8 mouse cellular contexts compared by ENCODE assay signal in the genomic region with DNA sequence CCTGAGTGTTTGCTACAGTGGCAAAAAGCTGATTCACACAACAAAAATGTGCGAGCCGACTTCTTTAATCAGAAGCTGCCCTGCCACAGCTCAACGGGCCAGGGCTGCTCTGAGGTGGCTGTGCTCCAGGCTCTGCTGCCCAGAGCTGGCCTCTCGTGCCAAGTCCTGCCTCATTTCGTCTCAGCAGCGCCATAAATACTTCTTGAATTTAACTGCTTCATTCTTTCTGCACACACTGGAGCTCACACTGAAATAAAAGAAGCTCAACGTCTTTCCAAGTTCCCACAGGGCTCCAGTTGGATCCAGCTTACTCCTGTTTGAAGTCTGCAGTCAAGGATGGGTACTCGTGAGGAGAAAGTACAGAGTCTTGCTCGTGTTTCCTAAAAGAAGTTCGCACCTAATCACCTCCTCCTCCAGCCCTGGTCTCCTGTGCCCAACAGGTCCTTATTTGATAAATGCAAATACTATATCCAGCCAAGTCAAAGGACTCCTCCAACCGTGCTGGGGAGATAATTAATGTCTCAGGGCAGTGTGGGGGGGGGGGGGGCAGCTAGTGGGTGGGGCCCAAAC.
DNase-seq lines count a peak whose midpoint lies in the region; ATAC-seq and TF ChIP-seq lines count a peak whose summit lies in the region.

No protein-coding gene starts in this region.

- peak overlapping the region; percentile 39 to 52 for H3K4me3 ChIP-seq in MEL (ENCODE audit: control insufficient read depth in 1 of 2, insufficient read depth in 1 of 2, low read depth in 2 of 2, low read length in 2 of 2)
- H3K4me3 ChIP-seq in forebrain, embryonic 14.5 days (ENCODE audit: low read depth, low read length): no peak overlapping the region
- no peak overlapping the region for H3K4me3 ChIP-seq in lung, adult 2 months (replicated peaks; ENCODE audit: extremely low read depth, low read depth, low read length)

- H3K27ac ChIP-seq in MEL (ENCODE audit: control insufficient read depth, low read depth, low read length): peak overlapping the region; percentile 92
- peak overlapping the region; percentile 53; the same call in 1 of the 2 replicates for H3K27ac ChIP-seq in forebrain, embryonic 14.5 days (ENCODE audit: low read depth, low read length)

- peak; percentile 55 to 86; a peak in 3 of 4 replicates for TF ChIP-seq EP300 in MEL (IDR thresholded peaks at IDR 0.05; ENCODE audit: low read depth in 1 of 2, low read length in 2 of 2)

- intact Hi-C loops in heart, postnatal 36 days (cut with DNase I): no loop called here

- peaks cover 0 to 22% of the 10 kb centered on the region in 2 experiments; a peak in 2 of 4 replicates for H3K36me3 ChIP-seq in MEL (ENCODE audit: control insufficient read depth in 1 of 2, insufficient read depth in 2 of 2, low read length in 2 of 2)
- H3K36me3 ChIP-seq in forebrain, embryonic 14.5 days (ENCODE audit: control insufficient read depth, insufficient read depth, low read length): no peaks in the 10 kb centered on the region

- DNase-seq in MEL (ENCODE audit: low read depth, low spot score): peak; percentile 82
- DNase-seq in c-Kit-positive CD71-positive TER-119-negative erythroid progenitor cells, embryonic 14.5 days (ENCODE audit: low read depth): peak; percentile 49
- DNase-seq in forebrain, embryonic 14.5 days (ENCODE audit: low spot score): peak; percentile 86
- peak; percentile 53 for DNase-seq in heart, postnatal 36 days
- DNase-seq in layer of hippocampus, adult 18-20 months (ENCODE audit: low spot score in 2 of 2): peak; percentile 47 to 65
- peak; percentile 44 for DNase-seq in lung, adult 2 months
- DNase-seq in right cerebral cortex, postnatal 10 days (ENCODE audit: low spot score in 2 of 2): peak; percentile 84 to 87
- DNase-seq in thymus, postnatal 0 days (ENCODE audit: low spot score): no peak

- no peak for TF ChIP-seq CTCF in MEL (IDR thresholded peaks at IDR 0.05 in 2 of 3, conservative IDR thresholded peaks at IDR 0.05 in 1 of 3; ENCODE audit: control insufficient read depth in 1 of 3, insufficient read depth in 1 of 3, low read depth in 2 of 3, low read length in 3 of 3, poor library complexity in 1 of 3, severe bottlenecking in 1 of 3)
- no peak for TF ChIP-seq CTCF in lung, adult 2 months (IDR thresholded peaks at IDR 0.05; ENCODE audit: insufficient read depth, low read length)

- 9% methylated on average over 11 of the region's 11 CpGs for WGBS in forebrain, embryonic 14.5 days
- WGBS in lung, adult 2 months: 29% methylated on average over 11 of the region's 11 CpGs

- no peaks in the 10 kb centered on the region for H3K27me3 ChIP-seq in MEL (ENCODE audit: control insufficient read depth in 1 of 2, insufficient read depth in 2 of 2, low read length in 2 of 2)
- H3K27me3 ChIP-seq in forebrain, embryonic 14.5 days (replicated peaks; ENCODE audit: control insufficient read depth, insufficient read depth, low read length): no peaks in the 10 kb centered on the region

- H3K9me3 ChIP-seq in MEL (replicated peaks; ENCODE audit: insufficient read depth, low read length): no peaks in the 10 kb centered on the region
- no peaks in the 10 kb centered on the region for H3K9me3 ChIP-seq in forebrain, embryonic 14.5 days (replicated peaks; ENCODE audit: control insufficient read depth, low read length)

- ATAC-seq in forebrain, embryonic 14.5 days: peak; percentile 81

- peaks cover 32 to 35% of the 10 kb centered on the region in 2 experiments for H3K4me1 ChIP-seq in MEL (ENCODE audit: control insufficient read depth in 1 of 2, insufficient read depth in 2 of 2, low read length in 2 of 2)
- peaks cover 14% of the 10 kb centered on the region for H3K4me1 ChIP-seq in forebrain, embryonic 14.5 days (ENCODE audit: control insufficient read depth, insufficient read depth, low read length)
- peaks cover 12% of the 10 kb centered on the region; the same call in 1 of the 2 replicates for H3K4me1 ChIP-seq in lung, adult 2 months (ENCODE audit: control insufficient read depth, insufficient read depth, low read length)

- H3K9ac ChIP-seq in MEL (ENCODE audit: control insufficient read depth, low read depth, low read length, poor library complexity, severe bottlenecking): peak overlapping the region; percentile 72
- H3K9ac ChIP-seq in forebrain, embryonic 14.5 days (ENCODE audit: low read length): no peak overlapping the region

- peak overlapping the region; percentile 2; the same call in 1 of the 2 replicates for H3K4me2 ChIP-seq in forebrain, embryonic 14.5 days (ENCODE audit: low read length)

- no peaks in the 10 kb centered on the region for H3K79me2 ChIP-seq in MEL (ENCODE audit: control insufficient read depth, insufficient read depth, low read length, poor library complexity)

- TF ChIP-seq RAD21 in MEL (IDR thresholded peaks at IDR 0.05; ENCODE audit: low read depth, low read length): no peak

- TF ChIP-seq POLR2A in MEL (IDR thresholded peaks at IDR 0.05; ENCODE audit: control insufficient read depth in 1 of 2, insufficient read depth in 1 of 2, low read depth in 1 of 2, low read length in 2 of 2, poor library complexity in 1 of 2): peak in 1 of 2 experiments; percentile 51; a peak in 1 of 4 replicates
- no peak for TF ChIP-seq POLR2A in lung, adult 2 months (IDR thresholded peaks at IDR 0.05; ENCODE audit: borderline replicate concordance, extremely low read depth, low read depth, low read length)

TF ChIP-seq in MEL, 35 proteins besides CTCF, POLR2A, EP300 and RAD21:
- 0 out of 2 replicates have a peak, but pooled peaks have one; percentile 45 for TF ChIP-seq NELFE (IDR thresholded peaks at IDR 0.05; ENCODE audit: low read depth, low read length)
- no peak for TF ChIP-seq ZC3H11A (IDR thresholded peaks at IDR 0.05; ENCODE audit: low read depth, low read length)
- TF ChIP-seq KAT2A (conservative IDR thresholded peaks at IDR 0.05; ENCODE audit: low read depth, low read length): no peak
- 0 out of 2 replicates have a peak, but pooled peaks have one; percentile 72 for TF ChIP-seq CHD1 (IDR thresholded peaks at IDR 0.05; ENCODE audit: low read depth, low read length)
- peak; percentile 48; the same call in 1 of the 2 replicates for TF ChIP-seq POLR2AphosphoS2 (IDR thresholded peaks at IDR 0.05; ENCODE audit: low read length)
- TF ChIP-seq MEF2A (IDR thresholded peaks at IDR 0.05; ENCODE audit: extremely low read depth, insufficient replicate concordance, low read depth, low read length, poor library complexity, severe bottlenecking): peak; percentile 50; the same call in 1 of the 2 replicates
- no peak for TF ChIP-seq TBP (IDR thresholded peaks at IDR 0.05; ENCODE audit: low read depth, low read length)
- no peak for TF ChIP-seq SMC3 (IDR thresholded peaks at IDR 0.05; ENCODE audit: low read depth, low read length)
- 0 out of 2 replicates have a peak, but pooled peaks have one; percentile 26 for TF ChIP-seq MYB (IDR thresholded peaks at IDR 0.05; ENCODE audit: low read depth, low read length)
- TF ChIP-seq MYC (IDR thresholded peaks at IDR 0.05; ENCODE audit: low read depth, low read length): no peak
- peak; percentile 60 for TF ChIP-seq ETS1 (IDR thresholded peaks at IDR 0.05; ENCODE audit: low read depth, low read length)
- no peak for TF ChIP-seq NRF1 (IDR thresholded peaks at IDR 0.05; ENCODE audit: insufficient read depth, low read depth, low read length, poor library complexity, severe bottlenecking)
- no peak for TF ChIP-seq GABPA (IDR thresholded peaks at IDR 0.05; ENCODE audit: low read depth, low read length)
- TF ChIP-seq POLR2AphosphoS5 (IDR thresholded peaks at IDR 0.05; ENCODE audit: borderline replicate concordance, low read depth, low read length): no peak
- no peak for TF ChIP-seq ZNF384 (IDR thresholded peaks at IDR 0.05; ENCODE audit: low read depth, low read length)
- TF ChIP-seq MXI1 (IDR thresholded peaks at IDR 0.05; ENCODE audit: low read depth, low read length): 0 out of 2 replicates have a peak, but pooled peaks have one; percentile 39
- no peak for TF ChIP-seq UBTF (IDR thresholded peaks at IDR 0.05; ENCODE audit: borderline replicate concordance, insufficient read depth, low read depth, low read length)
- TF ChIP-seq HCFC1 (IDR thresholded peaks at IDR 0.05; ENCODE audit: low read depth, low read length): 0 out of 2 replicates have a peak, but pooled peaks have one; percentile 18
- no peak for TF ChIP-seq USF2 (IDR thresholded peaks at IDR 0.05; ENCODE audit: borderline replicate concordance in 1 of 2, insufficient read depth in 1 of 2, low read depth in 1 of 2, low read length in 2 of 2)
- TF ChIP-seq ZMIZ1 (IDR thresholded peaks at IDR 0.05; ENCODE audit: low read depth, low read length): no peak; the same call in 1 of the 2 replicates
- peak; percentile 66 for TF ChIP-seq TAL1 (IDR thresholded peaks at IDR 0.05; ENCODE audit: low read length)
- TF ChIP-seq CHD2 (IDR thresholded peaks at IDR 0.05; ENCODE audit: low read length): no peak
- no peak for TF ChIP-seq MAFK (IDR thresholded peaks at IDR 0.05; ENCODE audit: borderline replicate concordance, low read depth, low read length)
- no peak for TF ChIP-seq E2F4 (IDR thresholded peaks at IDR 0.05; ENCODE audit: borderline replicate concordance, low read depth, low read length)
- TF ChIP-seq BHLHE40 (IDR thresholded peaks at IDR 0.05; ENCODE audit: borderline replicate concordance, low read depth, low read length): peak; percentile 23; the same call in 1 of the 2 replicates
- peak; percentile 63 for TF ChIP-seq MAZ (IDR thresholded peaks at IDR 0.05; ENCODE audit: low read depth, low read length)
- TF ChIP-seq TCF12 (IDR thresholded peaks at IDR 0.05; ENCODE audit: low read depth, low read length): peak; percentile 92
- TF ChIP-seq ELF1 (IDR thresholded peaks at IDR 0.05; ENCODE audit: low read depth, low read length): no peak
- peak; percentile 52; the same call in 1 of the 2 replicates for TF ChIP-seq GATA1 (IDR thresholded peaks at IDR 0.05; ENCODE audit: low read depth, low read length)
- peak; percentile 33 for TF ChIP-seq SIN3A (IDR thresholded peaks at IDR 0.05; ENCODE audit: low read length)
- no peak for TF ChIP-seq JUND (IDR thresholded peaks at IDR 0.05; ENCODE audit: low read depth, low read length)
- TF ChIP-seq MAX (IDR thresholded peaks at IDR 0.05; ENCODE audit: low read length): peak; percentile 72
- TF ChIP-seq USF1 (IDR thresholded peaks at IDR 0.05; ENCODE audit: low read depth, low read length): no peak
- no peak for TF ChIP-seq ZKSCAN1 (IDR thresholded peaks at IDR 0.05; ENCODE audit: low read depth, low read length)
- TF ChIP-seq RCOR1 (IDR thresholded peaks at IDR 0.05; ENCODE audit: low read depth, low read length): peak; percentile 46; the same call in 1 of the 2 replicates

Comparison
In these comparisons a context has a peak if more than half of its experiments do, and no peak if none do; other contexts are left out.
1. H3K4me3 ChIP-seq: peak in MEL (2 of 2); none in forebrain, embryonic 14.5 days (single experiment) and lung, adult 2 months (single experiment).